Mouse (Mus musculus) macrophage (primary cell): ENCODE measurements around the gene Zdhhc17. TPM values are rescaled to one million over a fixed set of nuclear protein-coding genes. Genes with fewer than 3 reads are reported as not detected.

Source experiments
- H3K27ac ChIP-seq: fragments of 350-480 bp; formaldehyde crosslinking; 2 replicates; pipeline ENCODE4 v1.9.0; 2021
- H3K36me3 ChIP-seq: fragments of 350-480 bp; formaldehyde crosslinking; 2 replicates; pipeline ENCODE4 v1.9.0; 2021; ENCODE audit errors: inconsistent target
- H3K4me3 ChIP-seq: fragments of 350-480 bp; formaldehyde crosslinking; 2 replicates; pipeline ENCODE4 v1.9.0; 2021; ENCODE audit errors: inconsistent target
- H3K79me2 ChIP-seq: fragments of 350-480 bp; formaldehyde crosslinking; 2 replicates; pipeline ENCODE4 v1.9.0; 2021; ENCODE audit errors: inconsistent target
- WGBS: methylation state at CpG from one replicate; pipeline ENCODE4 v1.1.7; 2026; ENCODE audit warnings: inconsistent platforms; ENCODE audit not compliant: missing documents; 5-methylcytosine and 5-hydroxymethylcytosine counted together
- polyA plus RNA-seq: library from polyadenylated mRNA; stranded (reverse); fragments of 250-400 nt; gene quantifications from 3 replicates; pipeline ENCODE4 v1.2.4, GENCODE M21; 2018; ENCODE audit warnings: inconsistent platforms

The Zdhhc17 gene
- polyA plus RNA-seq, 1 experiment from 2014 or later: 8.6 TPM

DNA sequence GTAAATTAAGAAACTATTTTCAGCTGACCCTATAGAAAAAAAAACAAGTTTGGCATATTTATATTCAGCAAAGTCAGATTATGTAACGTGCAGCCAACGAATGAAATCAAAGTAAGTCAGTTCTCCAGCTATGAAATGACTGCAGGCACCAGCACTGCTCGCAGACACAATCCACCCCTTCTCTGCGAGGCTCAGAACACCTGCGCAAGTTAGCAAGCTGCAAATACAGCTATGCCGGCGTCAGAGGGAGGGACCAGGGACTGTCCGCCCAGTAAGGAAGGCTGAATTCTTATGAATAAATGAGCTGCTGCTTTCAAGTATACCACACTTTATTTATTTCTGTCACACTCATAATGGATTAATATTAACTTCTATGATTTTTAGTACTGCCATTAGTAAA, 50.2 kb downstream of the Zdhhc17 start:
- Histone ChIP-seq H3K36me3 (peaks cover 13% of the 10 kb centered on the region; the same call in 1 of the 2 replicates), H3K27ac (no peak overlapping the region), H3K79me2 (no peaks in the 10 kb centered on the region), H3K4me3 (no peak overlapping the region)
- 98% methylated on average over 8 of the region's 8 CpGs for WGBS

DNA sequence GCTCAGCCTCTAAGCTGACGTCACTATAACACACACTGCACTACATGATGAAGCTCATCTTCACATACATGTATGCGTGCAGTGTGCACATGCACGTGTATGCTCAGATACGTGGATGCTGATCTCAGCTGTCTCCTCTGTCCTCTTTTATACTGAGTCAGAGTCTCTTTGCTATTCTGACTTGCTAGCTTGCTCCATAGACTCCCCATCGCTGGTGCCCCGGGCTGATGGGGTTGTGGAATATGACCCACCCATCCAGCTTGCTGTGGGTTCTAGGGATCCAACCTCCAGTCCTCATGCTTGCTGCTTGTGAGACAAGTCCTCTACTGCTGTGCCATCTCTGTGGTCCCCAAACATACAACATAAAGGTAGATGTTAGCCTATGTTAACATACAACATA, 51.1 kb downstream of the Zdhhc17 start:
- H3K27ac ChIP-seq: no peak overlapping the region
- WGBS: 95% methylated on average over 6 of the region's 6 CpGs
- peaks cover 14% of the 10 kb centered on the region; the same call in 1 of the 2 replicates for H3K36me3 ChIP-seq
- H3K4me3 ChIP-seq: no peak overlapping the region
- no peaks in the 10 kb centered on the region for H3K79me2 ChIP-seq

DNA sequence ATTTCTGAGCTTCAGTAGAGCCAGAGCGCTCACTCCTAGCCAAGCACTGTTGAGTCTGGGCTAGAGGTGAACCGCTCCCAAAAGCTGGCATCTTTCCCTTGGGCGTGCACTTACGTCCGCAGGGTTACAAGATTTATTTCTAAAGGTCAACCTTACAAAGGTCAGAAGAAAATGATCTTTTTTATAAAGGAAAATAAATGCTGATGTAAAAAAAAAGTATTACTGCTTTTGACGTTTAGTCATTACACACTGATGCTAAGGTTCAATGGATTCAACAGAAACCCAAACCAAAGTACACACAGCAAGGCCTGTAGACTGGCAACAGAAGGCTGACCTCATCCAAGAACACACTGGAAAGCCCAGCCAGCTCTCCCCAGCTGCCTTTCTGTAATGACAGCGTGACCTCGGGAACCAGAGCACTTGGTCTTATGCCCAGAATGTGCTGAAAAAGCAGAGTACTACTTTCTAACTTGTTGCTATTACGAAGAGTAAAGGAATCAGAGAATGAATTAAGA, 56.9 kb downstream of the Zdhhc17 start:
- no peak overlapping the region for H3K4me3 ChIP-seq
- H3K27ac ChIP-seq: no peak overlapping the region
- H3K36me3 ChIP-seq: peaks cover 19% of the 10 kb centered on the region; the same call in 1 of the 2 replicates
- no peaks in the 10 kb centered on the region for H3K79me2 ChIP-seq
- WGBS: 93% methylated on average over 9 of the region's 9 CpGs

DNA sequence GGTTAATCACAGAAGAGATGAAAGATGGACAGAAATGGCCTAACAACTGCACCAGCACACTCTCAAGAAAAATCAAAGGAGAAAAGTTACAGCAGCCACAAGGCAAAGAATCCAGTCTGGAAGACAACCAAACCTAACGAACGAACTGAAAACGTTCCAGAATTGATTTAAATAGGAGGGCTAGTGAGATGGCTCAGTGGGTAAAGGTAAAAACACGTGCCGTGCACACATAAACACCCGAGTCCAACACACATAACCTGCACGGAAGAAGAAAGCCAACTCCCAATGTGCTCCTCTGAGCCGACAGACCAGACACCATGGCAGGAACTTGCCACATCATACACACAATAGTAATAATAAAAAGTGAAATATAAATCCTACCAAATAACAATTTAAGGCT, 57.7 kb downstream of the Zdhhc17 start:
- Histone ChIP-seq H3K36me3 (peaks cover 26% of the 10 kb centered on the region; the same call in 1 of the 2 replicates), H3K27ac (no peak overlapping the region), H3K79me2 (no peaks in the 10 kb centered on the region), H3K4me3 (no peak overlapping the region)
- 88% methylated on average over 7 of the region's 8 CpGs for WGBS

DNA sequence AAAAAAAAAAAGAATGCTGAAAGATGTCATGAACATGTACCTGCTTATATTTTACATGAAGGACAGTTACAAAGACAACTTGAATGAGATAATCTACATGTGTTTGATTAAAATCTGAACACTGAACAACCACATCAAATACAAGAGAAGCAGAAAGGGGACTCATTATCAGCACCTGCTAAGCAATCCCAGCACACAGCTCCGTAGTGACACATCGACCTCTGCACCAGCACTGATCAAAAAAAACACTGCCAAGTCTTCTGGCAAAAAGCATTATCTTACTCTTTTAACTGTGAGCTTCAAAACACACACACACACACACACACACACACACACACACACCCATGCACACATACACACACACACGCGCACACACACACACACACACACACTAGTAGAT, 58.2 kb downstream of the Zdhhc17 start:
- no peak overlapping the region for H3K27ac ChIP-seq
- H3K36me3 ChIP-seq: peaks cover 30% of the 10 kb centered on the region
- no peaks in the 10 kb centered on the region for H3K79me2 ChIP-seq
- 96% methylated on average over 4 of the region's 4 CpGs for WGBS
- H3K4me3 ChIP-seq: no peak overlapping the region

DNA sequence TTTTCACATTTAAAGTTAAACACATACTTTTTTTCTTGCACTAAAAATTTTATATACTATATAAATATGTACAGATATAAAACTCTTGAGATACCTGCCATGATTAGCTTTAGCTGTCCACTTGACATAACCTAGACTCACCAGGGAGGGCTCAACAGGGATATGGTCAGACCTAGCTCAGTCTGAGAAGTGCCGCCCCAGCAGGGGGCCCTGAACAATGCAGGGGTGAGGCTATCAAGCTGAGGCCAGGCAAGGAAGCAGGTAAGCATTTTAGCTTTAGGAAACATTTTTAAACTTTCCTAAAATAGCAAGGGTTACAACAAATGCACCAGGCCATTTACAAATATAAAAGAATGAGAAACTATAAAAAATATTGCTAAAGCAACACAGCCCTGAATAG, 58.8 kb downstream of the Zdhhc17 start:
- H3K27ac ChIP-seq: no peak overlapping the region
- no peak overlapping the region for H3K4me3 ChIP-seq
- 100% methylated on average over 1 of the region's 1 CpGs for WGBS
- H3K36me3 ChIP-seq: peaks cover 34% of the 10 kb centered on the region
- H3K79me2 ChIP-seq: no peaks in the 10 kb centered on the region

DNA sequence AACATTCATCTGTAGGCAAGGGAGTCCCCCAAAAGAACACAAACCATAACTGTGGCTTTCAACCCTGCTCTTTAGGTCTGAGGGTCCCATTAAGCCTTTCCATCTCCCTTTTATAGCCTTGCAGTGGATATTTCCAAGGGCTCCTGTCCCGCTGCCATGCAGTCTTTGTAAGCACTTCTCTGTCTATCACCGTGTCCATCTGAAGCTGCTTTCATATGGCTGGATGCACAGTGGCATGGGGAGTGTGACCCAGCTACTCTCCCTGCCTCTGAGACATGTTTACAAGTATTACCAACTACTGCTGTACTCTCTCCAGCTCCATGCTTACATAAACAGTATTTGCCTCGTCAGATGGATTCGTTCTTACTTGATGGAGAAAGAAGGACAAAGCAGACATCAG, 62.4 kb downstream of the Zdhhc17 start:
- no peak overlapping the region for H3K4me3 ChIP-seq
- no peak overlapping the region for H3K27ac ChIP-seq
- peaks cover 45% of the 10 kb centered on the region for H3K36me3 ChIP-seq
- no peaks in the 10 kb centered on the region for H3K79me2 ChIP-seq
- WGBS: 95% methylated on average over 4 of the region's 4 CpGs

DNA sequence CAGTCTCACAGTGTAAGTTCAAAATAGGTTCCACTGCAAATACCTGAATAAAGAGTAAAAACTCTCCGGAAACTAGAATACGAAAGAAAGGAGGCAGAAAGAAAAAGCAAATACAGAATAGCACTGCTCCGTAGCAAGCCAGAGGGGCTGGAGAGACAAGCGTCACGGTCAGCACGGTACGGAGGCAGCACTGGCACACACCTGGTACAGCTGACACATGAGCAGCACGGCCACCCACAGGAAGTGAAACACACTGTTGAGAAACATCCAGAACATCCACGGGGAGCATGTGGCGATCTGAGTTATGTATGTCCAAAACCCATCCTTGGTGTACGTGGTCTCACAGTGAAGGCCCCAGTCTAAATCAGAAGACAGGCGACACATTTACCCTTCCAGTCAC, 64.0 kb downstream of the Zdhhc17 start:
- Histone ChIP-seq H3K79me2 (no peaks in the 10 kb centered on the region), H3K27ac (no peak overlapping the region), H3K36me3 (peaks cover 45% of the 10 kb centered on the region), H3K4me3 (no peak overlapping the region)
- WGBS: 73% methylated on average over 12 of the region's 12 CpGs

DNA sequence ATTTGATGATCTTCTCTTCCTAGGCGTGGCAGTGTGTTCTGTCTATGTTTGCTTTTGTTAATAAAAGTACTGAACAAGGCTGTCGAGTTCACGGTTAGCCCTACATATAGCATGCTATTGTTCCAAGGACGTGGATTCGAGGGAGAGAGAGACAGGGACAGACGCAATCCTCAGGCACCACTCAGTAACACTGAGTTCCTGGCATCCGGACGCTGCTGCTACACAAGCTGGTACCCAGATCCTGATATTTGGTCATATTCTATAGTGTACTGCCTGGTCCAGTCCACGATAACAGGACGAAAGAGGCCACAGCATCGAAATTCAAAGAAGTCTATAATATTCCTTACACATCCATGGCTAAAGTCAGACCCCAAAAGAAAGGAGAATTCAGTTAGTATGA, 65.8 kb downstream of the Zdhhc17 start:
- H3K79me2 ChIP-seq: no peaks in the 10 kb centered on the region
- H3K36me3 ChIP-seq: peaks cover 31% of the 10 kb centered on the region; the same call in 1 of the 2 replicates
- 95% methylated on average over 11 of the region's 11 CpGs for WGBS
- H3K4me3 ChIP-seq: no peak overlapping the region
- no peak overlapping the region for H3K27ac ChIP-seq

DNA sequence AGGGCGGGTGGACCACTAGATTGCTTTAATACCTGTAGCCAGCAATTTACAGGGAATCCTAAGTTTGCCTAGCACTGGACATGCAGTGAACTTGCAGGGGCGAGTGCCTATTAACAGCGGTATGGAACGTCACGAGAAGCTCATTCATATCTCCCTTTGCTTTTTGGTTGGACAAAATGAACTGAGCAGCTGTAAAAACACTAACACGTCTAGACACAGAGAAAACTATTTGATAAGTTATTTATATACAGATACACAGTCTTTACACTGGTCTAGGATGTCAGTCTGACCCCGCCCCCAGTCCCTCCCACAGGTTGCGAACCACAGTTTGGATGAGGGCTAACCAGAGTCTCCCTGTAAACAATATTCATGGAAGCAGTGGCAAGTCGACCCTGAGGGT, 67.1 kb downstream of the Zdhhc17 start:
- H3K79me2 ChIP-seq: no peaks in the 10 kb centered on the region
- 95% methylated on average over 9 of the region's 9 CpGs for WGBS
- peaks cover 29% of the 10 kb centered on the region; the same call in 1 of the 2 replicates for H3K36me3 ChIP-seq
- no peak overlapping the region for H3K27ac ChIP-seq
- no peak overlapping the region for H3K4me3 ChIP-seq

DNA sequence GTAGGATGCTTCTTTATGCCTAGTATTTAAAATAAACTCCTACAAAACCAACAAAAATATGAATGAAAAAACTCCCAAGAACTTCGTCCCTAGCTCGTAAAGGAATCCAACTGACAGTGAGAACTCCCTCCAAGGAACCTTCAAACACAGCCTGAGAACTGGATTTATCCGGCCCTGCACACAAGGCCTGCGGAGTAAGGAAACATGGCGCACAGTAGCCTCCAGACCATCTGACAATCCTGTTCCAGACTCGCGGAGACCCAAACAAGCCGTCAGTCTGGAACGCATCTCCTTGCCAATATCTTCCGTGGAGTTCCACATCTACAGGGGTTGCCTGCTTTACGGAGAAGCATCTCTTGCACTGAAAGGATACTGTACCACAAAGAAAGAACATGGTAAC, 68.0 kb downstream of the Zdhhc17 start:
- peaks cover 21% of the 10 kb centered on the region; the same call in 1 of the 2 replicates for H3K36me3 ChIP-seq
- H3K27ac ChIP-seq: no peak overlapping the region
- WGBS: 95% methylated on average over 11 of the region's 11 CpGs
- H3K79me2 ChIP-seq: no peaks in the 10 kb centered on the region
- H3K4me3 ChIP-seq: no peak overlapping the region

DNA sequence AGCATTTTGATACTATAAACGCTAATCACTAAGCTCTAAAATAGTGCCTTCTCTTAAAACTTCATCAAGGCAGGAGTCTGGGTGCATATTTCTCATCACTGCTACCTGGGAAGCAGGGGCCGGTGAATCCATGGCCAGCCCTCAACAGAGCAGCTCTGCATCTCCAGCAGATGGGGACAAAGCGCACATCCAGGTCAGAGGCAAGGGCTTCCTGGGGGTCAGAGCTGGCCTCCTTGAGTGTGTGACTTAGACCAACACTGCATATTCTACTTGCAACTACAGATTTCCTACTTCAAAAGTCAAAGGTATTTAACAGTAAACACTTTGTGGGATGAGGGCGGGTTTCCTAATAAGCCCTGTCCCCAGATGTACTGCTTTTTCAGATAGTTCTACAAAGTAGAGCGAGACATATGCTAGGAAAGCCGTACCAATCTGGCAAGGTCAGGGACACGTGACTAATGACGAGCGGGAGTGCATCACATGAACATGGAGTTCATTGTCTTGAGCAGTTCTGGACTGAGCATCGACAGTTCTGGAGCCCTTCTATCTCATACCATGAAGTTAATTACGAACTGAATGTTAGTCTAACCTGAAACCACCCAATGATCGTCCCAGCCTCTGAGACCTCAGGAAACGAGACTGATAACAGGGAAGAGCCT, 69.1 kb downstream of the Zdhhc17 start:
- 93% methylated on average over 13 of the region's 13 CpGs for WGBS
- no peak overlapping the region for H3K27ac ChIP-seq
- H3K36me3 ChIP-seq: 0 out of 2 replicates have a peak, but pooled peaks cover 15% of the 10 kb centered on the region
- H3K79me2 ChIP-seq: no peaks in the 10 kb centered on the region
- H3K4me3 ChIP-seq: no peak overlapping the region

DNA sequence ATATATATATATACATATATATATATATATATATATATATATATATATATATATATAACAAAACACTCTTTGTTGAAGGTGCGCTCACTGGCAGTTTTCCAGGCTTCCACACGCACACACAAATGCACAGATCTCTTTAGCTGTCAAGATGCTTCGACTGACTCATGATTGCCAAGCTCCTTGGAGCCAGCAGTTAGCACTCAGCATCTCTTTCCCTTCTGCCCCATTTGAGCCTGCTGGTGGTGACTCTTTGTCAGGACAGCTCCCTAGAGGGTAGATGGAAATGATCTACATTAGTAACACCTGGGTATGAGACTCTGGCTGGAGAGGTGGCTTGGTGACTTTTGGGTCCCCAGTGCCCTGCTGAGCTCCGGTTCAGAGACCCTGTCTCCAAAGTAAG, 70.2 kb downstream of the Zdhhc17 start:
- Histone ChIP-seq H3K36me3 (0 out of 2 replicates have a peak, but pooled peaks cover 15% of the 10 kb centered on the region), H3K4me3 (no peak overlapping the region), H3K79me2 (no peaks in the 10 kb centered on the region), H3K27ac (no peak overlapping the region)
- WGBS: 91% methylated on average over 3 of the region's 4 CpGs

DNA sequence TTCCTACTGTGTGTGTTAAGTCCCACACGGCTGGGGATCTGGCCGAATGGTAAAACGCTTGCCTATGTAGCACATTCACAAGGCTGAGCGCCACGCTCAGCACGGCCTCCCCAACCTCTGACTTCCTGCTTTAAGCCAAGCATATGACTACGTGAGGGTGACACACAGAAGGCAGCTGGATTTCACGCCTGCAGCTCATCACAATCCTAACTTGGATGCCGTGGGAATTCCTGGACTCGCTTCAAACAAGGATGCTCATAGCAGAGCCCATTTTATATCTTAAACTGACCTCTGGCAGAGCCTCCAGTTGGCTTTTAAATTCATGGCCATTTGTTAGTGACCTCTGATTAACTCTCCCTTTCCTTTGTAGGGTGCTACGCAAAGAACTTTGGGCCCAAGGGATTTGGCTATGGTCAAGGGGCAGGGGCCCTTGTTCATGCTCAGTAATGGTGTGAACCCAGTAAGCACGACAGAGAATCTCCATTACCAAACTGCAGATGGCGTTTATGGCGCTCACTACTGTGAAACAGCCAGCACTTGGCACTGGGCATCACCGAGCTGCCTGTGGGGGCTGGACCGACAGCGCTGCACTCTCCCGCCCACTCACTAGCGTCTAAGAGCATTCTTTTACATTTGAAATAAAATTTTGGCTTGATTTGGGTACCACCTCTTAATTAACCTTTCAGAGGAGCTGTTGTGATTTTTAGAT, 70.9 kb downstream of the Zdhhc17 start:
- H3K79me2 ChIP-seq: no peaks in the 10 kb centered on the region
- H3K27ac ChIP-seq: no peak overlapping the region
- no peak overlapping the region for H3K4me3 ChIP-seq
- H3K36me3 ChIP-seq: 0 out of 2 replicates have a peak, but pooled peaks cover 12% of the 10 kb centered on the region
- WGBS: 93% methylated on average over 19 of the region's 19 CpGs

DNA sequence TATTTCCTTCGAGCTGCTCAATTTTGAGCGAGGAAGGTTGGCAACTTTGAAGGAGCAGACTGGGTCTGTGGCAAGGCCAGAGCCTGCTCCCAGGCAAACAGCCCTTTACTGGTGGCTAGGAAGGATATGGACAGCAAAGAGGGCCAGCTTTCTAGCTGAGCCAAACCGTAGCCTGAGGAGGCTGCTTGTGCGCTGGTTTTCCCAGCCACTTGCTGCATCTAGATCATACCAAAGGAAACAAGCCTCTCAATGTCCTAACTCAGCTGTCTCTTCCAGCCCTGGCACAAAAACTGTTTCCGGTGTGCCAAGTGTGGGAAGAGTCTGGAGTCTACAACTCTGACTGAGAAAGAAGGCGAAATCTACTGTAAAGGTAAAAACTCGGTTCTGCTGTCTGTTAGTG, 71.6 kb downstream of the Zdhhc17 start:
- Histone ChIP-seq H3K4me3 (no peak overlapping the region), H3K79me2 (no peaks in the 10 kb centered on the region), H3K27ac (no peak overlapping the region), H3K36me3 (0 out of 2 replicates have a peak, but pooled peaks cover 8% of the 10 kb centered on the region)
- 95% methylated on average over 7 of the region's 7 CpGs for WGBS
